Mouse (Mus musculus) 3134 (cell line): ENCODE results near the gene Cd1d1.
A peak's percentile ranks its signal among the peaks of the same experiment; 100 is the strongest.

Source experiments
- DNase-seq: peaks from one replicate; pipeline ENCODE4 v3.0.0-alpha.2; 2011; ENCODE audit warnings: low spot score; ENCODE audit not compliant: insufficient read length; ENCODE audit errors: extremely low read depth

The Cd1d1 gene

DNA sequence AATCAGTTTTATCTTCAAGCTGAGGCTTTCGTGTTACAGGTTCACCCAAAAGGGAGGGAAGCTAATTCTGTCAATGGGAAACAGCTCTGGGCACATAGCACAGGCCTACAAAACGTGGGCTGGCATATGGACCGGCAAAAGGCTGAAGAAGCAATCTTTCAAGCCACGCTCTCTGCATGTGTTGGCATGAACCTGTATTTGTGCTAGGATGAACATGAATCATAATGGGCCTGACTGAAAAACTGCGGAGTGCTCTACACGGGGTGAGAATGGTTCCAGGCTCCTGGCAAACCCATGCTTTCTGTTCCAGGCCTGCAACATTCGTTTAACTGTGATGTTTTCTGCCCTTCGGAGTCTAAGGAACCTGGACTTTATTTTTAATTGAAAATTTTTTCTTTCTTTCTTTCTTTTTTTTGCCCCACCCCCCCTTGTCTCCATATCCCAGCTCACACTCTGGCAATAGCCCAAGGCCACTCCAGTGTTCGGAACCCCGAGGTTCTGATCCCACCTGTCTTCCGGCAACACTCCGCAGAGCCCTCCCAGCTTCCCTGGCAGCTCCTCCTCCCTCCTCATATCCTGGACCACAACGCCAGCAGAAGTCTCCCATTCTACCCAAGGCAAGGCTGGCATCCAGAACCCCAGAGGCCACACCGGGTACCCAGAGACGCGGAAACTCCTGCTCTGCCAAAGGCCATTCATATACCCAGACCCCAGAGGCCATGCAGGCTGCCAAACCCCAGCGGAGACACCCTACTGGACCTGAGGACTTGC, 36.4 kb downstream of the Cd1d1 start:
- no peak for DNase-seq

- DNase-seq, result no peak
These were observed 37.9 kb downstream of the Cd1d1 start for GRCm38 (mm10) chr3:86961395-86961669.

- no peak for DNase-seq
These were observed 38.4 kb downstream of the Cd1d1 start for GRCm38 (mm10) chr3:86960656-86961394.

GRCm38 (mm10) chr3:86959088-86959487, 40.2 kb downstream of the Cd1d1 start:
- no peak for DNase-seq

GRCm38 (mm10) chr3:86955376-86955775, 43.9 kb downstream of the Cd1d1 start:
- peak; percentile 4 for DNase-seq

DNA sequence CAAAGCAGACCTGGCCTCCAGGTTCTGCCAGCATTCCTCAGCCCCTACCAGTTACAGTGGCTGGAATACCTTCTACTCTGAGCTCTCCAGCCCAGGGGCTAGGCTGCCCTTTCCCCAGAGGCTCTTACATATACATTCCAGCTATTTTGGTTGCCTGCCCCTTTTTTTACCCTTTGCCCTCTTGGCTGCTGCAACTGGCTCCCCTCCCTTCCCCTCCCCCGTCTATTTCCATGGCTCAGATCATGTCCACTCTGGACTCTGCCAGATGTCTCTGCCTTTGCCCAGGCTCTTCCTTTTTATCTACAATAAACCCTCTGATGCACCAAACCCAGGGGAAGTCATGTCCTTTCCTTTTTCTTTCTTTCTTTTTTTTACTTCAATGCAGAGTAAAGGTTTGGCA, 44.7 kb downstream of the Cd1d1 start:
- no peak for DNase-seq

GRCm38 (mm10) chr3:86953819-86954218, 45.4 kb downstream of the Cd1d1 start:
- DNase-seq, result no peak

GRCm38 (mm10) chr3:86950652-86951051, 48.6 kb downstream of the Cd1d1 start:
- DNase-seq, result no peak
